Mouse (Mus musculus): Measurements from ENCODE around the gene Tmem238. TPM values are rescaled to one million over a fixed set of nuclear protein-coding genes. Genes with fewer than 3 reads are reported as not detected.

Gene Tmem238
- polyA plus RNA-seq, 1 experiment from 2014 or later, result 20.8 TPM

- Histone ChIP-seq H3K36me3 (peaks cover 2% of the 10 kb centered on the region), H3K9ac (peak overlapping the region; percentile 72), H3K4me3 (peak overlapping the region; percentile 62), H3K4me2 (peak overlapping the region; percentile 87), H3K4me1 (peaks cover 17% of the 10 kb centered on the region), H3K9me3 (no peaks in the 10 kb centered on the region), H3K27ac (peak overlapping the region; percentile 93), H3K27me3 (0 out of 2 replicates have a peak, but pooled peaks cover 8% of the 10 kb centered on the region)
- 2% methylated on average over 64 of the region's 64 CpGs for WGBS
- ATAC-seq (ENCODE audit: borderline replicate concordance, extremely low read depth, low FRiP score, low TSS enrichment), result peak; percentile 50; the same call in 1 of the 2 replicates
Observed at GRCm38 (mm10) chr7:4788499-4789435, 689 bp downstream of the Tmem238 start.

- H3K9me3 ChIP-seq, result no peaks in the 10 kb centered on the region
- 60% methylated on average over 14 of the region's 14 CpGs for WGBS
- H3K36me3 ChIP-seq, result no peaks in the 10 kb centered on the region
- H3K27me3 ChIP-seq, result peaks cover 10% of the 10 kb centered on the region
- no peak for ATAC-seq (ENCODE audit: borderline replicate concordance, extremely low read depth, low FRiP score, low TSS enrichment)
- no peak overlapping the region for H3K9ac ChIP-seq
- H3K27ac ChIP-seq, result no peak overlapping the region
- peaks cover 13% of the 10 kb centered on the region for H3K4me1 ChIP-seq
- no peak overlapping the region for H3K4me3 ChIP-seq
- H3K4me2 ChIP-seq, result no peak overlapping the region
Observed at GRCm38 (mm10) chr7:4783667-4784268, 5.7 kb downstream of the Tmem238 start.

- H3K27ac ChIP-seq, result no peak within 1 kb of the TSS
- WGBS, result 79% methylated on average over 2 of the region's 2 CpGs
- H3K27me3 ChIP-seq, result peaks cover 20% of the 10 kb centered on the region
- no peak within 1 kb of the TSS for H3K4me3 ChIP-seq
- H3K9me3 ChIP-seq, result no peaks in the 10 kb centered on the region
- no peak within 1 kb of the TSS for H3K4me2 ChIP-seq
- H3K4me1 ChIP-seq, result peaks cover 7% of the 10 kb centered on the region
- no peak within 1 kb of the TSS for H3K9ac ChIP-seq
- no peak for ATAC-seq (ENCODE audit: borderline replicate concordance, extremely low read depth, low FRiP score, low TSS enrichment)
- H3K36me3 ChIP-seq, result no peaks in the 10 kb centered on the region
Observed at GRCm38 (mm10) chr7:4782759-4783158, 6.7 kb downstream of the Tmem238 start, which contains the start of the genes Il11 and Tmem190. Gene Il11 (minus strand): TSS chr7:4782859. Gene Tmem190 (plus strand): TSS chr7:4782937.

DNA sequence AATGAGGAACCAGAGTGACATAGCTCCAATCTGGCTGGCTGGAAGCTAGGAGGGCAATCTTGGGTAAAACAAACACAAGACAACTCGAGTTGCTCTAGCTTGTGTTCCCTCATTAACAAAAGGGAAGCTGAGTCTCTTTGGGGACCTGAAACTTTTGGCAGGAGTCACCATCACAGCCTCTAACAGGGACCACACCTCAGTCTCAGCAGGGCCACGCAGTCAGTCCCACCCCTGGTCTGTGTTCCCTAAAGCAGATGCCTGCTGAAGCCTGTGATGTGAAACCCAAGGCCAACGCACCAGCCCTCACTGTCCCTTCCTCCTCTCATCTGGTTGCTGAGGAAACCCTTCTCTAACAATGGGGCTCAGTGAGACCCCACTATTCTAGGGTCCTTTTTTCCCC is 7.3 kb downstream of the Tmem238 start:
- Histone ChIP-seq H3K4me1 (peaks cover 9% of the 10 kb centered on the region), H3K27ac (no peak overlapping the region), H3K27me3 (peaks cover 26% of the 10 kb centered on the region), H3K4me2 (no peak overlapping the region), H3K9ac (no peak overlapping the region), H3K9me3 (no peaks in the 10 kb centered on the region), H3K36me3 (no peaks in the 10 kb centered on the region), H3K4me3 (no peak overlapping the region)
- ATAC-seq (ENCODE audit: borderline replicate concordance, extremely low read depth, low FRiP score, low TSS enrichment), result no peak
- WGBS, result 41% methylated on average over 3 of the region's 3 CpGs

DNA sequence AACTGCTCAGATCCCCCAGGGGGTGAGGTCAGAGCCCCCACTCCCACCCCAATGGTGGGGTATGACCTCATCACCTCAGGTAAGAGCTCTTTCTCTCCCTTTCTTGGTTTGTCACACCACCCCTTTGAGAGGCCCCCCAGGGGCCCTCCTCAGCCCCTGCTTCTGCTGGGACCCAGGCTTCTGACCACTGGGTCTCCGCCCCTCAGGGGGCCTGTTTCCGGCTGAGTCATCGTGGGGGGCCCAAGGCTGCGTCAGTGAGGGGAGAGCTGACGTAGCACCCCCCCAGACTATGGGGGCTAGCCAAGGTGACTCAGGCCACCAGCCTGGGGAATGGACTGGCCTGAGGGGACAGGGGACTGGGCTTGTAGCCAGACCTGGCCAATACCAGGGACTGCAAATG is 9.5 kb downstream of the Tmem238 start:
- Histone ChIP-seq H3K27me3 (peaks cover 46% of the 10 kb centered on the region), H3K4me2 (no peak overlapping the region), H3K9ac (no peak overlapping the region), H3K9me3 (no peaks in the 10 kb centered on the region), H3K36me3 (no peaks in the 10 kb centered on the region), H3K27ac (no peak overlapping the region), H3K4me1 (peaks cover 10% of the 10 kb centered on the region), H3K4me3 (no peak overlapping the region)
- WGBS, result 32% methylated on average over 5 of the region's 5 CpGs
- ATAC-seq (ENCODE audit: borderline replicate concordance, extremely low read depth, low FRiP score, low TSS enrichment), result no peak

DNA sequence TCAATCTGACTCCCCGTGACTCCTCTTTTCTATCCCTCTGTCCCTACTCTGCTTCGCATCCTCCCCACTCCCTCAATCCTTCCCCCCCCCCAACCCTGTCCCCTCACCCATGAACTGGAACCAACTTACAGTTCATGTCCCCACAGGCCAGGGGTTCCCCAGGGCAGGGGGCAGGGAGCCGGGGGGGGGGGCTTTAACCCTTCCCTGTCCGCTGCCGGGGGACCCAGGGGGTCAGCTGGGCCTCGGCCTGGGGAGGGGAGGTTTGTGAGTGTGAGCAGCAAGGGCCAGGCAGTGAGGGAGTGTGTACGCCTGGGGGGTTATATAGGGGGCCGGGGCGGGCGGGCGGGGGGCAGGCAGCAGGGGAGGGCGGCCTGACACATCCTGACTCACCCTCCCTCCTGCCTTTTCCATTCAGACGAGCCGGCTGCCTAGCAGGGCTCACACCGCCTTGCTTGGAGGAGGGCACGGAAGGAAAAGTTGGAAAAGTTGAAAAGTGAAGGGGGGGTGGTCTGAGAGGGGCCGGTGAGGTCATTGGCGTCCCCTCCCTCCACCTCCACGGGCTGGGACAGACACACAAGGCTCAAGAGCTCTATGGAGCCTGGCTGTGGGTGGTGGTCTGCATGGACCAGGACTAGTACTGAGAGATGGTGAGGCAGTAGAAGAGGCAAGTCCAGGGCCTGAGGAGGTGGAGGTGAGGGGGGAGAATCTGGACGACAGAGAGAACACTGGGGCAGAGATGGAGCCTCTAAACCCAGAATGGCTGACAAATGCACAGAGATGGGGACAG is 11.4 kb downstream of the Tmem238 start:
- no peaks in the 10 kb centered on the region for H3K36me3 ChIP-seq
- 6% methylated on average over 18 of the region's 20 CpGs for WGBS

DNA sequence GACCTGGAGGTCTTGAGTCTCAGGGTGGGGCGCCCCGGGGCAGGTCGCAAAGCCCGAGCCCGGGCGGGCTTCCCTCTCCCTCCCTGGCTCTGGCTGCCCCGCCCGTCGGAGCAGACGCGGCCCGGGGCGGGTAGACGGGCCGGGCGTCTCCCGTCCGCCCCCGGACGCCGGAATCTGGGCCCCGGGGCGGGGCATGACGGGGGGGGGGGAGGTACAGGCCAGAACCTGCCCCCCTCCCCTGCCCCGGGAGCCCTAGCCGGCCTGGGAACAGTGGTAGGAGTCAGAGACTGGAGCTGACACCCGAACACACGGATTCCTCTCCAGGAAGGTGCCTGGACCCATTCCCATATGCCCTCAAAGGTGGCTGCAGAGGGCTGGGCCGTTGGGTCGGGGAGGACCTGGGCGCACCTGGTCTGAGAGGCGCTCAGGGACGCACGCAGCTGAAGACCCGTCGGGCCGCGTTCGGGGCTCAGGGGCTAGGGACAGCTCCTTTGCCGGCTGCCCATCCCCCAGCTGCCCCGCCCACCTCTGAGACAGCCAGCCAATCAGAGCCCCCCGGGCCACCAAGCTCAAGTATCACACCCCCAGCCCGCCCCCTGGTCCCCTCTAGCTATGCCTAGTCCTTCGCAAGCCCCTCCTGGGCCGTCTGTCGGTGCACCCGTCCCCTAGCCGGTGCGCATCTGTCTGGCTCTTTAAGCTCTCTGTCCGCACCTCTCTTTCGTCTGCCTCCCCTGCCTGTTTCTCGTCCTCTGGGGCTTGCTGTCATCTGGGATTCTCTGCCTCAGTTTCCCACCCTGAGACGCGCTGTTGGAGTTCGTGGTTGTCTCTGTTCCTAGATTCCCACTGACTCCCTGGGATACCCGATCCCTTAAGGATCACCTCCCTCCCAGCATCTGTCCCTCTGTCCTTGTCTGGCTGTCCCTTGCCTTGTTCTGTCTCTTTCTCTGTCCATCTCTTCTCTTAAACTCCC is 12.3 kb downstream of the Tmem238 start:
- H3K4me3 ChIP-seq, result peak overlapping the region; percentile 31
- peaks cover 47% of the 10 kb centered on the region for H3K27me3 ChIP-seq
- no peaks in the 10 kb centered on the region for H3K9me3 ChIP-seq
- peak; percentile 75 for ATAC-seq (ENCODE audit: borderline replicate concordance, extremely low read depth, low FRiP score, low TSS enrichment)
- no peak overlapping the region for H3K9ac ChIP-seq
- WGBS, result 1% methylated on average over 39 of the region's 56 CpGs
- no peaks in the 10 kb centered on the region for H3K36me3 ChIP-seq
- peaks cover 10% of the 10 kb centered on the region for H3K4me1 ChIP-seq
- H3K27ac ChIP-seq, result no peak overlapping the region
- peak overlapping the region; percentile 52 for H3K4me2 ChIP-seq

More for the DNA sequence above, 11.4 kb downstream of the Tmem238 start:
- H3K9me3 ChIP-seq, result no peaks in the 10 kb centered on the region
- H3K27ac ChIP-seq, result no peak overlapping the region
- no peak for ATAC-seq (ENCODE audit: borderline replicate concordance, extremely low read depth, low FRiP score, low TSS enrichment)
- peaks cover 47% of the 10 kb centered on the region for H3K27me3 ChIP-seq
- no peak overlapping the region for H3K9ac ChIP-seq
- H3K4me1 ChIP-seq, result peaks cover 10% of the 10 kb centered on the region
- no peak overlapping the region for H3K4me3 ChIP-seq
- H3K4me2 ChIP-seq, result no peak overlapping the region

GRCm38 (mm10) chr7:4776131-4776530 is 13.3 kb downstream of the Tmem238 start:
- ATAC-seq (ENCODE audit: borderline replicate concordance, extremely low read depth, low FRiP score, low TSS enrichment), result no peak
- WGBS, result 50% methylated on average over 10 of the region's 10 CpGs
- Histone ChIP-seq H3K9ac (no peak overlapping the region), H3K4me2 (no peak overlapping the region), H3K9me3 (no peaks in the 10 kb centered on the region), H3K36me3 (no peaks in the 10 kb centered on the region), H3K27me3 (peaks cover 47% of the 10 kb centered on the region), H3K27ac (no peak overlapping the region), H3K4me3 (no peak overlapping the region), H3K4me1 (peaks cover 6% of the 10 kb centered on the region)

- 48% methylated on average over 5 of the region's 5 CpGs for WGBS
- no peaks in the 10 kb centered on the region for H3K4me1 ChIP-seq
- no peaks in the 10 kb centered on the region for H3K36me3 ChIP-seq
- no peak within 1 kb of the TSS for H3K27ac ChIP-seq
- ATAC-seq (ENCODE audit: borderline replicate concordance, extremely low read depth, low FRiP score, low TSS enrichment), result no peak
- no peaks in the 10 kb centered on the region for H3K9me3 ChIP-seq
- no peak within 1 kb of the TSS for H3K4me3 ChIP-seq
- peaks cover 14% of the 10 kb centered on the region for H3K27me3 ChIP-seq
- H3K4me2 ChIP-seq, result no peak within 1 kb of the TSS
- H3K9ac ChIP-seq, result no peak within 1 kb of the TSS
Observed at GRCm38 (mm10) chr7:4771202-4771601, 18.3 kb downstream of the Tmem238 start, which contains the start of gene Fam71e2. Gene Fam71e2 (minus strand): TSS chr7:4771302.

- no peak overlapping the region for H3K4me3 ChIP-seq
- H3K4me1 ChIP-seq, result no peaks in the 10 kb centered on the region
- H3K27ac ChIP-seq, result no peak overlapping the region
- H3K36me3 ChIP-seq, result no peaks in the 10 kb centered on the region
- no peak for ATAC-seq (ENCODE audit: borderline replicate concordance, extremely low read depth, low FRiP score, low TSS enrichment)
- H3K4me2 ChIP-seq, result no peak overlapping the region
- H3K27me3 ChIP-seq, result 0 out of 2 replicates have a peak, but pooled peaks cover 2% of the 10 kb centered on the region
- H3K9ac ChIP-seq, result no peak overlapping the region
- no peaks in the 10 kb centered on the region for H3K9me3 ChIP-seq
- 16% methylated on average over 4 of the region's 4 CpGs for WGBS
Observed at GRCm38 (mm10) chr7:4764946-4765710, 24.3 kb downstream of the Tmem238 start.

All from lung, embryonic 15.5 days (tissue).